Comparison of ENCODE assay signal across 30 mouse cellular contexts in genomic region chr12:109090041-109090440, GRCm38 (mm10). TPM values are rescaled to one million over a fixed set of nuclear protein-coding genes. Genes with fewer than 3 reads are reported as not detected.
DNase-seq lines count a peak whose midpoint lies in the region; ATAC-seq and TF ChIP-seq lines count a peak whose summit lies in the region.
"Had no signal": no experiment of that assay in that cellular context is flagged by ENCODE, and none has a peak within 500 bp of the region (broad histone marks: within the 10 kb centered on the region; RNA-seq: fewer than 3 reads in every experiment).

No protein-coding gene starts in this region.

- no peaks in the 10 kb centered on the region for H3K36me3 ChIP-seq in kidney, embryonic 15.5 days
- no peaks in the 10 kb centered on the region for H3K36me3 ChIP-seq in thymus, adult 2 months (ENCODE audit: control insufficient read depth, insufficient read depth, low read length)
- H3K36me3 ChIP-seq: hindbrain, embryonic 15.5 days; limb, embryonic 10.5 days; limb, embryonic 15.5 days; liver, embryonic 13.5 days; neural tube, embryonic 15.5 days; stomach, embryonic 15.5 days had no signal

- 65% methylated on average over 14 of the region's 14 CpGs for WGBS in kidney, embryonic 15.5 days
- WGBS in thymus, adult 2 months = 88% methylated on average over 14 of the region's 14 CpGs

- H3K4me1 ChIP-seq in kidney, embryonic 15.5 days = peaks cover 7% of the 10 kb centered on the region
- H3K4me1 ChIP-seq in thymus, adult 2 months (replicated peaks; ENCODE audit: control insufficient read depth, insufficient read depth, low read length) = peaks cover 14% of the 10 kb centered on the region
- H3K4me1 ChIP-seq: limb, embryonic 10.5 days; limb, embryonic 15.5 days; liver, embryonic 13.5 days; stomach, embryonic 15.5 days had no signal

- H3K4me2 ChIP-seq in kidney, embryonic 15.5 days = no peak overlapping the region
- H3K4me2 ChIP-seq: heart, embryonic 11.5 days; hindbrain, embryonic 15.5 days; limb, embryonic 15.5 days; liver, embryonic 13.5 days; neural tube, embryonic 15.5 days; stomach, embryonic 15.5 days had no signal

- ATAC-seq in kidney, embryonic 15.5 days (replicated peaks; ENCODE audit: low FRiP score) = peak; percentile 66
- ATAC-seq in neutrophil, adult 5-6 weeks (ENCODE audit: extremely low read depth, insufficient number of reproducible peaks, low FRiP score, poor library complexity, severe bottlenecking) = peak; percentile 71
- ATAC-seq: forebrain, embryonic 16.5 days; lung, postnatal 0 days; Patski had no signal

- peak overlapping the region; percentile 32; the same call in 1 of the 2 replicates for H3K27ac ChIP-seq in kidney, embryonic 15.5 days
- H3K27ac ChIP-seq in thymus, adult 2 months (ENCODE audit: control insufficient read depth, insufficient read depth, low read length) = no peak overlapping the region
- H3K27ac ChIP-seq: gastrocnemius, adult 2 months; hindbrain, embryonic 15.5 days; limb, embryonic 10.5 days; limb, embryonic 15.5 days; liver, embryonic 13.5 days; neural tube, embryonic 15.5 days; stomach, embryonic 15.5 days had no signal

- no peak for TF ChIP-seq POLR2A in thymus, adult 2 months (IDR thresholded peaks at IDR 0.05; ENCODE audit: control insufficient read depth, extremely low read depth, insufficient read depth, low read length, poor library complexity)

- no peaks in the 10 kb centered on the region for H3K27me3 ChIP-seq in kidney, embryonic 15.5 days
- H3K27me3 ChIP-seq in thymus, adult 2 months (ENCODE audit: control insufficient read depth, insufficient read depth, low read length) = no peaks in the 10 kb centered on the region
- H3K27me3 ChIP-seq: hindbrain, embryonic 15.5 days; limb, embryonic 15.5 days; liver, embryonic 13.5 days; neural tube, embryonic 15.5 days; stomach, embryonic 15.5 days had no signal

- no peak overlapping the region for H3K4me3 ChIP-seq in kidney, embryonic 15.5 days (replicated peaks)
- no peak overlapping the region for H3K4me3 ChIP-seq in thymus, adult 2 months (ENCODE audit: control insufficient read depth, insufficient read depth, low read length)
- H3K4me3 ChIP-seq: erythroblast, embryonic 14.5 days; gastrocnemius, adult 2 months; hindbrain, embryonic 15.5 days; limb, embryonic 10.5 days; limb, embryonic 15.5 days; liver, embryonic 13.5 days; neural tube, embryonic 15.5 days; stomach, embryonic 15.5 days had no signal

- 0 out of 2 replicates have a peak, but pooled peaks have one; percentile 8 for TF ChIP-seq CTCF in thymus, adult 2 months (IDR thresholded peaks at IDR 0.05; ENCODE audit: borderline replicate concordance, control insufficient read depth, extremely low read depth, insufficient read depth, low read length, poor library complexity)

- H3K9ac ChIP-seq in kidney, embryonic 15.5 days = no peak overlapping the region
- H3K9ac ChIP-seq: hindbrain, embryonic 15.5 days; limb, embryonic 15.5 days; liver, embryonic 13.5 days; neural tube, embryonic 15.5 days; stomach, embryonic 15.5 days had no signal

- no peaks in the 10 kb centered on the region for H3K9me3 ChIP-seq in kidney, embryonic 15.5 days (replicated peaks)
- H3K9me3 ChIP-seq: hindbrain, embryonic 15.5 days; limb, embryonic 10.5 days; limb, embryonic 15.5 days; liver, embryonic 13.5 days; neural tube, embryonic 15.5 days; stomach, embryonic 15.5 days had no signal

- no peak for DNase-seq in kidney, postnatal 14 days
- no peak for DNase-seq in thymus, adult 2 months
- no peak for DNase-seq in thymus, postnatal 4 days
- DNase-seq in layer of hippocampus, adult 18-20 months (ENCODE audit: low spot score in 2 of 2) = no peak
- no peak for DNase-seq in thymus, postnatal 25 days
- DNase-seq: adrenal gland, postnatal 14 days; cerebellum, adult 11 months; cerebellum, adult 9-10 months; gastrocnemius, adult 2 months; gastrocnemius, postnatal 36 days; heart, adult 18-20 months; kidney, adult 8-10 months; layer of hippocampus, adult 9-11 months; liver, embryonic 13.5 days; lung, adult 18-20 months; lung, postnatal 4 days; midbrain, embryonic 14.5 days had no signal

RNA-seq across cellular contexts. Expression of gene Begain, which starts 22.0 kb away (rescaled TPM):
- 3.4 and 4.6 TPM in 2 replicates for polyA plus RNA-seq in kidney, embryonic 15.5 days (2015; fragmentation: Nextera tagmentation; extraction: Ambion mirVana)
- polyA plus RNA-seq in thymus, adult 2 months (2012; rRNA removed) = 19.9 and 21.6 TPM in 2 replicates
- total RNA-seq in neutrophil, adult 5-6 weeks (2017) = 0.61 and 2.2 TPM in 2 replicates
- 100 to 1,000 TPM; 133 to 144 TPM for total RNA-seq in layer of hippocampus, adult 18-20 months (2021)
- total RNA-seq: common myeloid progenitor, adult 5-6 weeks had no signal
- polyA plus RNA-seq: erythroblast, embryonic 14.5 days had no signal

Comparison
In these comparisons a context has a peak if more than half of its experiments do, and no peak if none do; other contexts are left out.
1. RNA of gene Begain, which starts 22.0 kb away (total RNA-seq): 133 to 144 TPM in layer of hippocampus, adult 18-20 months; 0.61 to 2.2 TPM in neutrophil, adult 5-6 weeks; every median in the first group is over 10 times any median in the second.